Mouse (Mus musculus) heart, postnatal 0 days (tissue): ENCODE results near the gene Ralbp1. TPM values are rescaled to one million over a fixed set of nuclear protein-coding genes. Genes with fewer than 3 reads are reported as not detected.

Experiments used
- ATAC-seq: fragments of 200-750 bp; cut with Nextera tagmentation; 2 replicates; pipeline ENCODE4 v1.8.0; 2017; ENCODE audit warnings: low read depth, moderate number of reproducible peaks, moderate library complexity; ENCODE audit not compliant: insufficient read depth
- DNase-seq: peaks from one replicate; pipeline ENCODE4 v3.0.0-alpha.2; 2016; ENCODE audit warnings: low spot score
- H3K27ac ChIP-seq: fragments of 300-500 bp; sonication (generic); 2 replicates; pipeline ENCODE4 v1.5.1; 2014; ENCODE audit warnings: low read depth, mild to moderate bottlenecking
- H3K27me3 ChIP-seq: fragments of 300-500 bp; sonication (generic); 2 replicates; pipeline ENCODE4 v1.6.1; 2014; ENCODE audit warnings: low read length, mixed read lengths; ENCODE audit not compliant: control insufficient read depth, insufficient read depth
- H3K36me3 ChIP-seq: fragments of 300-500 bp; sonication (generic); replicated peaks from 2 replicates; pipeline ENCODE4 v1.6.1; 2014; ENCODE audit warnings: low read length, mixed read lengths; ENCODE audit not compliant: control insufficient read depth, insufficient read depth
- H3K4me1 ChIP-seq: fragments of 300-500 bp; sonication (generic); 2 replicates; pipeline ENCODE4 v1.6.1; 2014; ENCODE audit warnings: antibody characterized with exemption; ENCODE audit not compliant: control insufficient read depth, insufficient read depth
- H3K4me2 ChIP-seq: fragments of 300-500 bp; sonication (generic); 2 replicates; pipeline ENCODE4 v1.6.1; 2014; ENCODE audit warnings: low read depth, mild to moderate bottlenecking, low read length, moderate library complexity
- H3K4me3 ChIP-seq: fragments of 300-500 bp; sonication (generic); 2 replicates; pipeline ENCODE4 v1.5.1; 2014; ENCODE audit warnings: low read depth, low read length
- H3K9ac ChIP-seq: fragments of 300-500 bp; sonication (generic); replicated peaks from 2 replicates; pipeline ENCODE4 v1.6.1; 2014; ENCODE audit warnings: low read depth, low read length, mixed read lengths
- H3K9me3 ChIP-seq: fragments of 300-500 bp; sonication (generic); replicated peaks from 2 replicates; pipeline ENCODE4 v1.6.1; 2016; ENCODE audit warnings: low read length; ENCODE audit not compliant: control insufficient read depth
- CTCF ChIP-seq: IDR thresholded peaks from 2 replicates; pipeline ENCODE4 v1.5.1; 2016; ENCODE audit warnings: antibody characterized with exemption, control low read depth, low read depth
- EP300 ChIP-seq: IDR thresholded peaks from 2 replicates; pipeline ENCODE4 v1.6.1; 2016; ENCODE audit warnings: antibody characterized with exemption, low read depth
- WGBS: fragments of 180-500 bp; shearing (Covaris S2); extraction: QIAGEN DNeasy Blood & Tissue Kit; methylation state at CpG from one replicate; pipeline ENCODE4 v1.1.7; 2014; 5-methylcytosine and 5-hydroxymethylcytosine counted together
- polyA plus RNA-seq: library from polyadenylated mRNA; unstranded; fragments of >200 nt; fragmentation: Nextera tagmentation; extraction: Ambion mirVana; gene quantifications from 2 replicates; pipeline ENCODE4 v1.2.1, GENCODE M21; 2015
- total RNA-seq: library from RNA; depleted of rRNA; stranded (reverse); fragments of >200 nt; gene quantifications from 2 replicates; pipeline ENCODE4 v1.2.3, GENCODE M21; 2014; ENCODE audit warnings: low replicate concordance

Ralbp1 gene
- total and polyA plus RNA-seq, 2 experiments from 2014 or later, result 37.9 to 39.0 TPM

- H3K9ac ChIP-seq, result no peak overlapping the region
- no peak overlapping the region for H3K4me2 ChIP-seq
- H3K27ac ChIP-seq, result no peak overlapping the region
- DNase-seq (no peak), ATAC-seq (no peak; the same call in 1 of the 2 replicates)
- no peak for TF ChIP-seq EP300
- TF ChIP-seq CTCF, result no peak
- no peak overlapping the region for H3K4me3 ChIP-seq
- H3K36me3 ChIP-seq, result peaks cover 74% of the 10 kb centered on the region
- H3K4me1 ChIP-seq, result no peaks in the 10 kb centered on the region
- 90% methylated on average over 5 of the region's 5 CpGs for WGBS
- H3K27me3 ChIP-seq, result no peaks in the 10 kb centered on the region
- H3K9me3 ChIP-seq, result no peaks in the 10 kb centered on the region
Measured at GRCm38 (mm10) chr17:65827904-65828303, 57.7 kb downstream of the Ralbp1 start.

DNA sequence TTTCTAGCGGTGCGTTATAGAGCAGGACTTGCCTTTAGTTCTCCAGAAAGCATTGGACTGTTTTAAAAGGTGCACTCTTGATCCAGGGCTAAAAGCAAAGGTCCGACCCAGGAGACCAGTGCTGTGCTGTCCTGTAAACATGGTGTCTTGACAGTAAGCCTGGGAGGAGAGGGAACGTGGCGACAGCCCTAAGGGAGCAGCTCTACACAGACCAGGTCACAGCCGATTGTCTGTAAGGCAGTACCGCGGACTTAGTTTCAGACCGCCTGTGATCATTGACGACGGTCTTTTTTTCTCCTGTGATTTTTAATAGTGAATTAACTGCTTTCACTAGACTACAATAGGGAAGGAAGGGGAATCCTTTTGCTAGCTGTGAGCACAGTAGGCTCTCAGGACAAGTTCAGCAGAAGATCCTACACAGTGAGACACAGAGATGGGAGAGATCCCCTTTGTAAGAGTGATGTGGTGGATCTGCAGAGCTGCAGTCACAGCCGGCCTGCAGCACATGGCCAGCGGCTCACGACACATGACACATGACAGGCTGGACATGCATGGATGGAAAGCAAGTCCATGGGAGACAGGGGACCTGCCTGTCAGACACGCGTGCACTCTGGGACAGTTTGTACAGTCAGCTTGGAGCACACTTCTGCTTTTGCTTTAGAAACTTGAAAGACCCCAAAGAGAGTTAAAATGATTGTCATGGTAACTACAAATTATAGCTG lies 58.3 kb downstream of the Ralbp1 start:
- 81% methylated on average over 16 of the region's 16 CpGs for WGBS
- H3K9me3 ChIP-seq, result no peaks in the 10 kb centered on the region
- DNase-seq, result no peak
- H3K4me1 ChIP-seq, result no peaks in the 10 kb centered on the region
- ATAC-seq, result no peak
- no peak overlapping the region for H3K9ac ChIP-seq
- no peak for TF ChIP-seq EP300
- no peak for TF ChIP-seq CTCF
- no peaks in the 10 kb centered on the region for H3K27me3 ChIP-seq
- peaks cover 69% of the 10 kb centered on the region for H3K36me3 ChIP-seq
- H3K4me3 ChIP-seq, result no peak overlapping the region
- no peak overlapping the region for H3K27ac ChIP-seq
- H3K4me2 ChIP-seq, result no peak overlapping the region

DNA sequence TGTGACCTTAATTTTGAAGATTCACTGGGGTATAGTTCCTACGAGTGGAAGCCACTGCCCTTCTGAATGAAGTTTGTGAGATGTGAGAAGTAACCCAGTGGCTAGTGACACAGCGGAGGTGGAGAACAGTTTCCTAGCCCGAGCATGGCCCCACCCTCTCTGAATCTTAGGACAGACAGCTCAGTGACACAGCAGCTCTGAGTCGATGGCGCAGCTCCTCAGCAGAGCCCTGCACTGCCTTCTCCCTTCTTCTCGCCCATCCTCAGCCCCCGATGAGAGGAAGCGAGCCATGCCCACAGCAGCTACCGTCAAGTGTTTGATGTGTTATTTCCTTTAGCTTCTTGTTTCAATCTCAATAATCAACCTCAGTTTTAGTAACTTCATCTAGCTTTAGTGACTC lies 59.3 kb downstream of the Ralbp1 start:
- TF ChIP-seq EP300 (no peak), CTCF (no peak)
- H3K27me3 ChIP-seq, result no peaks in the 10 kb centered on the region
- no peak for DNase-seq
- H3K9me3 ChIP-seq, result no peaks in the 10 kb centered on the region
- no peak overlapping the region for H3K9ac ChIP-seq
- H3K4me3 ChIP-seq, result no peak overlapping the region
- no peak for ATAC-seq
- WGBS, result 74% methylated on average over 9 of the region's 9 CpGs
- no peaks in the 10 kb centered on the region for H3K4me1 ChIP-seq
- no peak overlapping the region for H3K4me2 ChIP-seq
- peaks cover 67% of the 10 kb centered on the region for H3K36me3 ChIP-seq
- H3K27ac ChIP-seq, result no peak overlapping the region

- H3K27ac ChIP-seq, result no peak overlapping the region
- no peaks in the 10 kb centered on the region for H3K9me3 ChIP-seq
- no peak for TF ChIP-seq CTCF
- H3K36me3 ChIP-seq, result peaks cover 53% of the 10 kb centered on the region
- H3K4me3 ChIP-seq, result no peak overlapping the region
- H3K4me1 ChIP-seq, result 0 out of 2 replicates have a peak, but pooled peaks cover 10% of the 10 kb centered on the region
- WGBS, result 78% methylated on average over 10 of the region's 10 CpGs
- H3K27me3 ChIP-seq, result no peaks in the 10 kb centered on the region
- DNase-seq (no peak), ATAC-seq (no peak)
- no peak overlapping the region for H3K4me2 ChIP-seq
- H3K9ac ChIP-seq, result no peak overlapping the region
Measured at GRCm38 (mm10) chr17:65824246-65824645, 61.4 kb downstream of the Ralbp1 start.

- TF ChIP-seq EP300 (no peak), CTCF (no peak)
- H3K4me1 ChIP-seq, result 0 out of 2 replicates have a peak, but pooled peaks cover 10% of the 10 kb centered on the region
- no peaks in the 10 kb centered on the region for H3K9me3 ChIP-seq
- H3K36me3 ChIP-seq, result peaks cover 41% of the 10 kb centered on the region
- no peak overlapping the region for H3K4me2 ChIP-seq
- no peak overlapping the region for H3K27ac ChIP-seq
- DNase-seq (no peak), ATAC-seq (no peak)
- H3K4me3 ChIP-seq, result no peak overlapping the region
- no peak overlapping the region for H3K9ac ChIP-seq
- WGBS, result 95% methylated on average over 5 of the region's 5 CpGs
- H3K27me3 ChIP-seq, result no peaks in the 10 kb centered on the region
Measured at GRCm38 (mm10) chr17:65822423-65822822, 63.2 kb downstream of the Ralbp1 start.

GRCm38 (mm10) chr17:65820197-65820596 lies 65.4 kb downstream of the Ralbp1 start:
- 39% methylated on average over 5 of the region's 5 CpGs for WGBS
- Histone ChIP-seq H3K27me3 (no peaks in the 10 kb centered on the region), H3K4me2 (no peak overlapping the region), H3K9ac (no peak overlapping the region), H3K36me3 (peaks cover 54% of the 10 kb centered on the region), H3K4me3 (no peak overlapping the region), H3K9me3 (no peaks in the 10 kb centered on the region), H3K4me1 (0 out of 2 replicates have a peak, but pooled peaks cover 10% of the 10 kb centered on the region), H3K27ac (no peak overlapping the region)
- ATAC-seq, result no peak
- DNase-seq, result no peak
- TF ChIP-seq EP300, result no peak
- no peak for TF ChIP-seq CTCF
